Mouse (Mus musculus): ENCODE data around the gene Papola. TPM values are rescaled to one million over a fixed set of nuclear protein-coding genes. Genes with fewer than 3 reads are reported as not detected.

Papola gene
- polyA plus RNA-seq, 1 experiment from 2014 or later, result 136 TPM

DNA sequence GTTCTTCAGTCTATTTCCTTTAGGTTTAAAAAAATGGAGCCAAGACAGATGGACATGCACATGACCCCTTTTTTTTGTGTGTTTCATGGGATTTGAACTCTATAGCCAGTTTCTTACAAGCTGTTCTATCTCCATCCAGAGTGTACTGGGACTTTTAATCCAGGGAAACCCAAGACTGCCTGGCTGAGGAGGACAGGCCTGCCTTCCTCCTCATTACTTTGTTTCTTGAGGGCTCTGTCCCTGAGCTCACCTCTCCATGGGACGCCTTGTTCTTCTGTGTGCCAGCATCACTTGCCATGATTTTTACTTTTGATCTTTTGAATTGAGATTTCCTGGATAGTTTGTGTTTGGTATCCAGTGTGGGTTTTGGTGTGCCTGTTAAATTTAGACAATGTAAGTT, 1.6 kb downstream of the Papola start:
- peak overlapping the region; percentile 97 for H3K9ac ChIP-seq (ENCODE audit: low read depth, low read length)
- no peak for ATAC-seq (replicated peaks; ENCODE audit: insufficient number of reproducible peaks, low FRiP score, low TSS enrichment)
- no peaks in the 10 kb centered on the region for H3K27me3 ChIP-seq (ENCODE audit: control insufficient read depth, insufficient read depth, low read length)
- no peaks in the 10 kb centered on the region for H3K36me3 ChIP-seq (ENCODE audit: control insufficient read depth, insufficient read depth, low read length)
- H3K4me2 ChIP-seq, result peak overlapping the region; percentile 92
- peaks cover 11% of the 10 kb centered on the region for H3K4me1 ChIP-seq (ENCODE audit: control insufficient read depth, insufficient read depth, low read length)
- peak overlapping the region; percentile 96 for H3K4me3 ChIP-seq (ENCODE audit: low read depth, low read length)
- WGBS (ENCODE audit: insufficient replicate concordance), result 73% methylated on average over 1 of the region's 1 CpGs
- H3K27ac ChIP-seq (ENCODE audit: low read depth, low read length), result no peak overlapping the region
- H3K9me3 ChIP-seq (replicated peaks; ENCODE audit: control insufficient read depth, low read length), result no peaks in the 10 kb centered on the region

DNA sequence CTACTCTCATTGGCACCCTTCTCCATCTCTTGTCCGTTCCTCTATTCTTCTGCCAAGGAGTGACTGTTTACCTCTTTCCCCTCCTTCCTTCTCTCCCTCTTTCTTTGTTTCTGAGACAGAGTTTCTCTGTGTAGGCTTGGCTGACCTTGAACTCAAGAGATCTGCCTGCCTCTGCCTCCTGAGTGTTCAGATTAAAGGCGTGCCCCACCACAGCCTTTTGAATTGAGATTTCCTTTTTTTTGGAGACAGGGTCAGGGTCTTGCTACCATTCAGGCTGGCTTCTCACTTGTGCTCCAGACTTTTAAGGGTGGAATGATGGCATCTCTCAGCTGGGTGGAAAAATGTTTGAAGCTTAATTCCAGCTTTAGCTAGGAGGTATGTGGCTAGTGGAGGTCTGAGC, 3.1 kb downstream of the Papola start:
- ATAC-seq (replicated peaks; ENCODE audit: insufficient number of reproducible peaks, low FRiP score, low TSS enrichment), result no peak
- Histone ChIP-seq H3K9me3 (replicated peaks; ENCODE audit: control insufficient read depth, low read length) (no peaks in the 10 kb centered on the region), H3K4me2 (no peak overlapping the region), H3K36me3 (ENCODE audit: control insufficient read depth, insufficient read depth, low read length) (no peaks in the 10 kb centered on the region), H3K4me1 (ENCODE audit: control insufficient read depth, insufficient read depth, low read length) (peaks cover 11% of the 10 kb centered on the region), H3K9ac (ENCODE audit: low read depth, low read length) (no peak overlapping the region), H3K27ac (ENCODE audit: low read depth, low read length) (no peak overlapping the region), H3K4me3 (ENCODE audit: low read depth, low read length) (no peak overlapping the region), H3K27me3 (ENCODE audit: control insufficient read depth, insufficient read depth, low read length) (no peaks in the 10 kb centered on the region)
- 88% methylated on average over 2 of the region's 2 CpGs for WGBS (ENCODE audit: insufficient replicate concordance)

DNA sequence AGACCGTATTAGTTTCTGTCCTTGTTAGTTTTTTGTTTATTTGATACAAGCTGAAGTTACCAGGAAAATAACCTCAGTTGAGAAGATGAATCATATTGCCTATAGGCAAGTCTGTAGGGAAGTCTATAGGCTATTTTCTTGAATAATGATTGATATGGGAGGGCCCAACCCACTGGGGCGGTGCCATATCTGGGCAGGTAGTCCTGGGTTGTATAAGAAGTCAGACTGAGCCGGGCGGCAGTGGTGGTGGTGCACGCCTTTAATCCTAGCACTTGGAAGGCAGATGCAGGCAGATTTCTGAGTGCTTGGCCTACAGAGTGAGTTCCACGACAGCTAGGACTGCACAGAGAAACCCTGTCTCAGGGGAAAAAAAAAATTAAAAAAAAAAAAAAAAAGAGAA, 5.4 kb downstream of the Papola start:
- peaks cover 11% of the 10 kb centered on the region for H3K4me1 ChIP-seq (ENCODE audit: control insufficient read depth, insufficient read depth, low read length)
- ATAC-seq (replicated peaks; ENCODE audit: insufficient number of reproducible peaks, low FRiP score, low TSS enrichment), result no peak

DNA sequence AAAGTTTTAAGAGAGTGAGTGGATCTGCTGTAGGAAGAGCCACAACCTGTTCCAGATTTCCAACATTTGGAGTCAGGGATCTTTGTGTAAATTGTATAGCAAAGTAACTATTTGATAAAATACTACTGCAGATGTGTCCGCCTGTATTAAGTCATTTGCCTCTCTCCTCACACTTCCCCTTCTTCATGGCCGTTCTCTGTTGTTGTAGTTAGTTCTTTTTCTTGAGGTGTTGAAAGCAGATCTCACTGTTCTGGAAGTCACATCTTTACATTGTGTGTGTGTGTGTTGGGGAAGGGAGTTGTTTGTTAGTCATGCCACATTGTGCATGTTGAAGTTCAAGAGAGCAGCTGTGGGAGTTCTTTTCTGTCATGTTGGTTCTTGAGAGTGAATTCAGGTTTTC, 10.4 kb downstream of the Papola start:
- Histone ChIP-seq H3K4me3 (ENCODE audit: low read depth, low read length) (no peak overlapping the region), H3K36me3 (ENCODE audit: control insufficient read depth, insufficient read depth, low read length) (no peaks in the 10 kb centered on the region), H3K27me3 (ENCODE audit: control insufficient read depth, insufficient read depth, low read length) (no peaks in the 10 kb centered on the region), H3K9ac (ENCODE audit: low read depth, low read length) (no peak overlapping the region), H3K4me2 (no peak overlapping the region), H3K4me1 (ENCODE audit: control insufficient read depth, insufficient read depth, low read length) (0 out of 2 replicates have a peak, but pooled peaks cover 4% of the 10 kb centered on the region), H3K9me3 (replicated peaks; ENCODE audit: control insufficient read depth, low read length) (no peaks in the 10 kb centered on the region), H3K27ac (ENCODE audit: low read depth, low read length) (no peak overlapping the region)
- WGBS (ENCODE audit: insufficient replicate concordance), result 82% methylated on average over 2 of the region's 2 CpGs
- ATAC-seq (replicated peaks; ENCODE audit: insufficient number of reproducible peaks, low FRiP score, low TSS enrichment), result no peak

More for the DNA sequence above, 5.4 kb downstream of the Papola start:
- Histone ChIP-seq H3K27me3 (ENCODE audit: control insufficient read depth, insufficient read depth, low read length) (no peaks in the 10 kb centered on the region), H3K4me3 (ENCODE audit: low read depth, low read length) (no peak overlapping the region), H3K9ac (ENCODE audit: low read depth, low read length) (no peak overlapping the region), H3K27ac (ENCODE audit: low read depth, low read length) (no peak overlapping the region), H3K9me3 (replicated peaks; ENCODE audit: control insufficient read depth, low read length) (no peaks in the 10 kb centered on the region), H3K36me3 (ENCODE audit: control insufficient read depth, insufficient read depth, low read length) (no peaks in the 10 kb centered on the region), H3K4me2 (no peak overlapping the region)
- WGBS (ENCODE audit: insufficient replicate concordance), result 93% methylated on average over 6 of the region's 6 CpGs

DNA sequence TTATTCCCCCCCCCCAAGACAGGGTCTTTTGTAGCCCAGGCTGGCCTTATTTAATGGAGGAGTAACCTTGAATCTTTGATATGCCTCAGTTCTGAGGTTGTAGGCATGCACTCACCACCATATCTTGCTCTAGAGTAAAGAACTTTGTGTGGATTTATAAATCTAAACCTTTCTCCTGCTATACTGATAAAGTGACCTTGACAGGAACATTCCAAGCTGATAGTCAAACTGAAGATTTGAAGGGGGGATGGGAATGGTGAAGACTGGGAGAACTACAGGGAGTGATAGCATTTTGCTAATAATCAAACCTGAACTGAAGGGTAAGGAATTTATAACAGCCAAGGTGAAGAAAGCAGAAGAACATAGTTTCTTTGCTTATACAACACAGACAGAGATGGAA, 13.5 kb downstream of the Papola start:
- no peak overlapping the region for H3K9ac ChIP-seq (ENCODE audit: low read depth, low read length)
- H3K9me3 ChIP-seq (replicated peaks; ENCODE audit: control insufficient read depth, low read length), result no peaks in the 10 kb centered on the region
- H3K4me3 ChIP-seq (ENCODE audit: low read depth, low read length), result no peak overlapping the region
- no peak overlapping the region for H3K4me2 ChIP-seq
- H3K36me3 ChIP-seq (ENCODE audit: control insufficient read depth, insufficient read depth, low read length), result no peaks in the 10 kb centered on the region; the same call in 1 of the 2 replicates
- no peaks in the 10 kb centered on the region for H3K27me3 ChIP-seq (ENCODE audit: control insufficient read depth, insufficient read depth, low read length)
- no peak overlapping the region for H3K27ac ChIP-seq (ENCODE audit: low read depth, low read length)
- ATAC-seq (replicated peaks; ENCODE audit: insufficient number of reproducible peaks, low FRiP score, low TSS enrichment), result no peak
- 0 out of 2 replicates have a peak, but pooled peaks cover 4% of the 10 kb centered on the region for H3K4me1 ChIP-seq (ENCODE audit: control insufficient read depth, insufficient read depth, low read length)

DNA sequence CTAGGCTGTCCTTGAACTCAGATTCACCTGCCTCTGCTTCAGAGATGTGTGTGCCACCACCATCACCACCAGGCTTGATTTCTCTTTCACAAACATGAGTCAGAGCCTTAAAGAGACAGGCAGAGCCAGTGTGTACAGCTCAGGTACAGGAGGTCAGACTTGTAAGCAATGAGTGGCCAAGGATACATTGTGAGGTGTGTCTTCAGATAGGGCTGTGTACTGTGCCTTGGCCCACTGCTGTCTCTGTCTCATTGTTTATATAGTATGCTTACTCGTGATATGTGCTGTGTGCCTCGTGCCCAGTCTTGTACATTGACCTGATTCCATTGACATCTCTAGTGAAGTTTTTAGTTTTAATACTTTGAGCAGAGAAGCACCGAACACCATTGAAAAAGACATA, 21.3 kb downstream of the Papola start:
- H3K4me2 ChIP-seq, result no peak overlapping the region
- no peaks in the 10 kb centered on the region for H3K9me3 ChIP-seq (replicated peaks; ENCODE audit: control insufficient read depth, low read length)
- WGBS (ENCODE audit: insufficient replicate concordance), result 90% methylated on average over 3 of the region's 3 CpGs
- H3K4me1 ChIP-seq (ENCODE audit: control insufficient read depth, insufficient read depth, low read length), result no peaks in the 10 kb centered on the region
- H3K27me3 ChIP-seq (ENCODE audit: control insufficient read depth, insufficient read depth, low read length), result no peaks in the 10 kb centered on the region
- no peak overlapping the region for H3K4me3 ChIP-seq (ENCODE audit: low read depth, low read length)
- peaks cover 14% of the 10 kb centered on the region for H3K36me3 ChIP-seq (ENCODE audit: control insufficient read depth, insufficient read depth, low read length)
- no peak for ATAC-seq (replicated peaks; ENCODE audit: insufficient number of reproducible peaks, low FRiP score, low TSS enrichment)
- no peak overlapping the region for H3K27ac ChIP-seq (ENCODE audit: low read depth, low read length)
- H3K9ac ChIP-seq (ENCODE audit: low read depth, low read length), result no peak overlapping the region

DNA sequence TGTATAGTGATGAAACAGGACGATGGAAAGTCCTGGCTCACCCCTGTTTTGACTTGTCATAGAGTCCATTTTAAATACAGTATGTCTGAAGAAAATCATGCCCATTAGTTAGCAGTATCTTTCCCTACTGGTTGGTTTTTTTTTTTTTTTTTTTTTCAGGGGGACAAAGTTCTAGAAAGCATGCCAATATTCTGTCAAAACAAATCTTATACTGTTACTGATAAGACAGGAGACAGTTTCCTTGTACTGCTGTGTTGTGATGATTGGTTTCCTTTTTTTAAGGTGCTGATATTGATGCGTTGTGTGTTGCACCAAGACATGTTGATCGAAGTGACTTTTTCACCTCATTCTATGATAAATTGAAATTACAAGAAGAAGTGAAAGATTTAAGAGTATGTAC, 21.7 kb downstream of the Papola start:
- Histone ChIP-seq H3K27ac (ENCODE audit: low read depth, low read length) (no peak overlapping the region), H3K4me3 (ENCODE audit: low read depth, low read length) (no peak overlapping the region), H3K36me3 (ENCODE audit: control insufficient read depth, insufficient read depth, low read length) (peaks cover 17% of the 10 kb centered on the region), H3K27me3 (ENCODE audit: control insufficient read depth, insufficient read depth, low read length) (no peaks in the 10 kb centered on the region), H3K9ac (ENCODE audit: low read depth, low read length) (no peak overlapping the region), H3K4me2 (no peak overlapping the region), H3K9me3 (replicated peaks; ENCODE audit: control insufficient read depth, low read length) (no peaks in the 10 kb centered on the region), H3K4me1 (ENCODE audit: control insufficient read depth, insufficient read depth, low read length) (no peaks in the 10 kb centered on the region)
- ATAC-seq (replicated peaks; ENCODE audit: insufficient number of reproducible peaks, low FRiP score, low TSS enrichment), result no peak
- 89% methylated on average over 3 of the region's 3 CpGs for WGBS (ENCODE audit: insufficient replicate concordance)

DNA sequence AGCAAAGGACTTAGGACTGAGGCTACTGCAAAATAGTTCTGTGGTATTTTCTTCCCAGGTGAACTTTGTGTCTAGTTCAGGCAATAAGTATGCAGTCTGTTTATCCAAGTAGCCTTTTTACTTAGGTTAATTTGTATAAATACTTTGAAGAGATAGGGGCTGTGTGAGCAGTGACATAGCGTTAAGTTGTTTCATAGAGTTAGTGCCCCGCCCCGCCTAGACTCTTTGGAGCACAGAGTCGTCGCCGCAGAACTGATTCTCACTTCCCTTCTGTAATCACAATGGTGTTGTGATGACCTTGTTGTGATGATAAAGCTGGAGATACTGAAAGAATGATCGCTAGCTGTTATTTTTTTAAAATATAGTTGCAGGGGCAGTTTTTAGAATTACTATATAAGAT, 22.9 kb downstream of the Papola start:
- Histone ChIP-seq H3K36me3 (ENCODE audit: control insufficient read depth, insufficient read depth, low read length) (peaks cover 22% of the 10 kb centered on the region), H3K27ac (ENCODE audit: low read depth, low read length) (no peak overlapping the region), H3K4me1 (ENCODE audit: control insufficient read depth, insufficient read depth, low read length) (no peaks in the 10 kb centered on the region), H3K9ac (ENCODE audit: low read depth, low read length) (no peak overlapping the region), H3K27me3 (ENCODE audit: control insufficient read depth, insufficient read depth, low read length) (no peaks in the 10 kb centered on the region), H3K4me2 (no peak overlapping the region), H3K4me3 (ENCODE audit: low read depth, low read length) (no peak overlapping the region), H3K9me3 (replicated peaks; ENCODE audit: control insufficient read depth, low read length) (no peaks in the 10 kb centered on the region)
- ATAC-seq (replicated peaks; ENCODE audit: insufficient number of reproducible peaks, low FRiP score, low TSS enrichment), result no peak
- WGBS (ENCODE audit: insufficient replicate concordance), result 82% methylated on average over 7 of the region's 7 CpGs

DNA sequence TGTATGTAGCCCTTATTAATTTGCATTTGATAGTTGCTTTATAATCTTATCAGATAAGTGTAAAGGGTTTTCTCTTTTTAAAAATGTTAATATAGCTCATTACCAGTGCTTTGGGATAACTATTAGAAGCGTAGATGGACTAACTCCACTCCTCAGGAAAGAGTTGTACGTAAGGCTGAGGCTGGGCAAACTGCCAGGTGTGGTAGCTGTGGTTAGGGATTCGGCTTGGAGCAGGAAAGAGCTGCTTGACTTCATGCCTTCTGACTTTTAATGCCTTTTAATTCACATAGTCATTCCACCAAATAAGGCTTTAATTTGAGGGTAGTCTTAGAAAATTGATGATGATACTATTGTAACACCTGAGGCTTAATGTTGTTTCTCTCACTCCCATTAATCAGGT, 24.5 kb downstream of the Papola start:
- no peaks in the 10 kb centered on the region for H3K4me1 ChIP-seq (ENCODE audit: control insufficient read depth, insufficient read depth, low read length)
- no peak overlapping the region for H3K4me3 ChIP-seq (ENCODE audit: low read depth, low read length)
- no peak for ATAC-seq (replicated peaks; ENCODE audit: insufficient number of reproducible peaks, low FRiP score, low TSS enrichment)
- 71% methylated on average over 3 of the region's 3 CpGs for WGBS (ENCODE audit: insufficient replicate concordance)
- H3K27me3 ChIP-seq (ENCODE audit: control insufficient read depth, insufficient read depth, low read length), result no peaks in the 10 kb centered on the region
- no peak overlapping the region for H3K4me2 ChIP-seq
- H3K27ac ChIP-seq (ENCODE audit: low read depth, low read length), result no peak overlapping the region
- H3K36me3 ChIP-seq (ENCODE audit: control insufficient read depth, insufficient read depth, low read length), result peaks cover 25% of the 10 kb centered on the region
- H3K9ac ChIP-seq (ENCODE audit: low read depth, low read length), result no peak overlapping the region
- H3K9me3 ChIP-seq (replicated peaks; ENCODE audit: control insufficient read depth, low read length), result no peaks in the 10 kb centered on the region

Measured in heart, embryonic 11.5 days (tissue).